Mouse (Mus musculus) heart, embryonic 16.5 days (tissue): ENCODE data around the gene Dnmt3l. TPM values are rescaled to one million over a fixed set of nuclear protein-coding genes. Genes with fewer than 3 reads are reported as not detected.

Experiments used
- ATAC-seq: fragments of 200-750 bp; cut with Nextera tagmentation; replicated peaks from 2 replicates; pipeline ENCODE4 v1.8.0; 2017; ENCODE audit warnings: moderate number of reproducible peaks; ENCODE audit not compliant: insufficient read depth, low FRiP score; ENCODE audit errors: extremely low read depth
- H3K27ac ChIP-seq: fragments of 300-500 bp; sonication (generic); 2 replicates; pipeline ENCODE4 v1.5.1; 2014; ENCODE audit warnings: mild to moderate bottlenecking, low read length, control low read depth, moderate library complexity
- H3K27me3 ChIP-seq: fragments of 300-500 bp; sonication (generic); 2 replicates; pipeline ENCODE4 v1.6.1; 2014; ENCODE audit warnings: low read length, mixed read lengths; ENCODE audit not compliant: control insufficient read depth, insufficient read depth
- H3K36me3 ChIP-seq: fragments of 300-500 bp; sonication (generic); 2 replicates; pipeline ENCODE4 v1.6.1; 2014; ENCODE audit not compliant: control insufficient read depth, insufficient read depth
- H3K4me1 ChIP-seq: fragments of 300-500 bp; sonication (generic); 2 replicates; pipeline ENCODE4 v1.6.1; 2014; ENCODE audit warnings: low read length, mixed read lengths; ENCODE audit not compliant: control insufficient read depth, insufficient read depth
- H3K4me2 ChIP-seq: fragments of 300-500 bp; sonication (generic); 2 replicates; pipeline ENCODE4 v1.6.1; 2014; ENCODE audit warnings: low read depth, mild to moderate bottlenecking, control low read depth, low read length
- H3K4me3 ChIP-seq: fragments of 300-500 bp; sonication (generic); 2 replicates; pipeline ENCODE4 v1.5.1; 2014; ENCODE audit warnings: mild to moderate bottlenecking, control low read depth, low read length
- H3K9ac ChIP-seq: fragments of 300-500 bp; sonication (generic); 2 replicates; pipeline ENCODE4 v1.6.1; 2014; ENCODE audit warnings: low read length, control low read depth
- H3K9me3 ChIP-seq: fragments of 300-500 bp; sonication (generic); replicated peaks from 2 replicates; pipeline ENCODE4 v1.6.1; 2016; ENCODE audit warnings: low read length; ENCODE audit not compliant: control insufficient read depth
- WGBS: fragments of 180-500 bp; shearing (Covaris S2); extraction: QIAGEN DNeasy Blood & Tissue Kit; methylation state at CpG from one replicate; pipeline ENCODE4 v1.1.7; 2014; 5-methylcytosine and 5-hydroxymethylcytosine counted together
- polyA plus RNA-seq: library from polyadenylated mRNA; unstranded; fragments of >200 nt; fragmentation: Nextera tagmentation; extraction: Ambion mirVana; gene quantifications from 2 replicates; pipeline ENCODE4 v1.2.1, GENCODE M21; 2015

Gene Dnmt3l
- polyA plus RNA-seq, 1 experiment from 2014 or later: 0.13 TPM

- Histone ChIP-seq H3K4me1 (no peaks in the 10 kb centered on the region), H3K9me3 (no peaks in the 10 kb centered on the region), H3K27me3 (peaks cover 2% of the 10 kb centered on the region; the same call in 1 of the 2 replicates), H3K9ac (no peak overlapping the region), H3K4me3 (no peak overlapping the region), H3K36me3 (no peaks in the 10 kb centered on the region), H3K27ac (no peak overlapping the region; the same call in 1 of the 2 replicates), H3K4me2 (no peak overlapping the region)
- ATAC-seq: no peak
- WGBS: 64% methylated on average over 10 of the region's 10 CpGs
Observed at GRCm38 (mm10) chr10:78086444-78087061, 44.8 kb downstream of the Dnmt3l start.

GRCm38 (mm10) chr10:78087101-78087511, 45.4 kb downstream of the Dnmt3l start:
- Histone ChIP-seq H3K27me3 (peaks cover 2% of the 10 kb centered on the region; the same call in 1 of the 2 replicates), H3K27ac (no peak overlapping the region), H3K4me2 (no peak overlapping the region), H3K9ac (no peak overlapping the region), H3K9me3 (no peaks in the 10 kb centered on the region), H3K4me1 (no peaks in the 10 kb centered on the region), H3K4me3 (no peak overlapping the region), H3K36me3 (no peaks in the 10 kb centered on the region)
- ATAC-seq: no peak
- 66% methylated on average over 6 of the region's 6 CpGs for WGBS

DNA sequence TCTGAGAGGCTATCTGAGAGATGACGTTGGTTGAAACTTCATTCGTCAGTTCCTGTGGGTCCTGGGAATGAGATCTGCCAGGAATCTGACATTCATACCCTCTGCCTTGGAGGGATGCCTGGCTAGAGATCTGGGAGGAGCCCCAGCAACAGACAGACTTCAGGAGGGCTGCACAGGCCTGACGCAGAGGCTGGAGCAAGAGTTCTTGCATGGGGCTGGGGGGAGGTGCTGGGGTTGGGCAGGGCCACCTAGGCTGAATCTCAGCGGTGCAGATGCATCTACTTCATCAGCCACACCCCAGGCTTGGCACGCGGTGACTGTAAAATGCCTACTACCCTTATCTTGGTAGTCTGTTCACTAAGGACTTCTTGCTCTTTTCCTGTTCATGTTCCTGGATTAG, 48.5 kb downstream of the Dnmt3l start:
- 21% methylated on average over 6 of the region's 6 CpGs for WGBS
- Histone ChIP-seq H3K36me3 (no peaks in the 10 kb centered on the region), H3K4me2 (no peak overlapping the region)

DNA sequence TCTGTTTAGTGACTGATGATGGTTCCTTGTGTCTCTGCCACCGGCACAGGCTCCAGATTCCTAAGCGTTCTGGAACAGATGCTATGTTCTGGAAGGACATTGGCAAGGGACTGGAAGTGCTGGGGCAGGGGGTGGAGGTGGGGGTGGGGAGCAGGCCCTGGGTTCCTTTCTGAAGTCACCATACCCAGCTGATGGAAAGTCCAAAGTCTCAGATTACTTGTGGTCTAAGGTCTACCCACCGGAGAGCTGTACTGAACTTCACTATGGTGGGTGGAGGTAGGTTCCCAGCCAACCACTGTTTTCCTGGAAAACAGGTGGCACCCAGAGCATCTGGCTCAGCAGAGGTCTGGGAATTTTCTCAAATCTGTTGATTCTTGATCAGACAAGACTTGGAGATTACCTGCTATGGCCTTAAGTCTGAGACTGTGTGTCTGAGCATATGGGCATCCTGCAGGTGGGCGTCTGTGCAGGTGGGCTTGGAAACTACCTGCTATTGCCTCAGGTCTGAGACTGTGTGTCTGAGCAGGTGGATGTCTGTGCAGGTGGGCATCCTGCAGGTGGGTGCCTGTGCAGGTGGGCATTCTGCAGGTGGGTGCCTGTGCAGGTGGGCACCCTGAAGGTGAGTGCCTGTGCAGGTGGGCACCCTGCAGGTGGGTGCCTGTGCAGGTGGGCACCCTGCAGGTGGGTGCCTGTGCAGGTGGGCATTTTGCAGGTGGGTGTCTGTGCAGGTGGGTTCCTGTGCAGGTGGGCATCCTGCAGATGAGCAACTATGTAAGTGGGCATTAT, 49.2 kb downstream of the Dnmt3l start:
- H3K4me2 ChIP-seq: no peak overlapping the region
- no peaks in the 10 kb centered on the region for H3K36me3 ChIP-seq
- H3K9me3 ChIP-seq: 0 out of 2 replicates have a peak, but pooled peaks cover 2% of the 10 kb centered on the region
- no peaks in the 10 kb centered on the region for H3K4me1 ChIP-seq
- H3K9ac ChIP-seq: no peak overlapping the region
- H3K27me3 ChIP-seq: peaks cover 2% of the 10 kb centered on the region; the same call in 1 of the 2 replicates
- H3K27ac ChIP-seq: no peak overlapping the region
- no peak for ATAC-seq
- H3K4me3 ChIP-seq: no peak overlapping the region
- WGBS: 72% methylated on average over 4 of the region's 4 CpGs

More for the DNA sequence above, 48.5 kb downstream of the Dnmt3l start:
- ATAC-seq: peak; percentile 59
- H3K27ac ChIP-seq: no peak overlapping the region
- H3K9me3 ChIP-seq: no peaks in the 10 kb centered on the region
- no peak overlapping the region for H3K9ac ChIP-seq
- H3K27me3 ChIP-seq: peaks cover 2% of the 10 kb centered on the region; the same call in 1 of the 2 replicates
- H3K4me1 ChIP-seq: no peaks in the 10 kb centered on the region
- no peak overlapping the region for H3K4me3 ChIP-seq

DNA sequence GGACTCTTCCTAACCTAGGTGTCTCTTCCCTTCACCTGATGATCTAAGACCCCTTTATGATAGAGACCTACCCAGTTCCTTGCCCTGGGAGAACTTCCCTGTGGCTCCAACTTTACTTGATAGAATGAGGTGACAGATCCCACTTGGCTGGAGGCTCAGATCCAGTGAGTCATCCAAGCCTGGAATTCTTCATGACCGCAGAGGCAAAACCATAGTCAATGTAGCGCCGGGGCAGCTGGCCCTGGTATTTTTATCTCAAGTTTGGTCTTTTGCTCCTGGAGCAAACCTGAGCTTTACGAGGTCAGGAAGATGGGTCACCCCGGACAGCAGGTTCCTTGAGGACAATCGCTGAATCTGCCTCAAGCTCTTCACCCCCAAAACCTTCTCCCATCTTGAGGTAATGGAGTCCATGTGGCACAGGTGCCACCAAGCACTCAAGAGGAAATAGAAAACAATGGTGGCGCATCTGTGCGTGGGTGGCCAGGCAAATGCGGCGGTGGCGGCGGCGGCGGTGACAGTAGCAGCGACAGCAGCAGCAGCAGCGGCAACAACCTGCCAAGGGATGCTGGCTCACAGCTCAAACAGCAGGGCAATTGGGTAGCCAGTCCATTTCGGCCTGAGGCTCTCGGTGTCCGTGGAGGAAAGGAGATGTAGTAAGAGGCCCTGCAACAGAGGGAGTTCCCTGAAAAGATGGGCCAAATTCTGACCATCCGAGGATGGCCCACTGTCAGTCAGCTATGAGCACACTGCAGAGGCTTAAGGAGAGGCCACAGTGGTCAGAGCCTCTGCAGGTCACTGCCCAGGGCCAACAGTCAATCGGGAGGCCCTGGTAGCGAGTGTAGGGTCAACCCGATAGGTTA, 50.3 kb downstream of the Dnmt3l start:
- H3K4me3 ChIP-seq: no peak overlapping the region
- H3K27ac ChIP-seq: no peak overlapping the region
- H3K9me3 ChIP-seq: 0 out of 2 replicates have a peak, but pooled peaks cover 2% of the 10 kb centered on the region
- peaks cover 2% of the 10 kb centered on the region; the same call in 1 of the 2 replicates for H3K27me3 ChIP-seq
- 76% methylated on average over 23 of the region's 23 CpGs for WGBS
- H3K36me3 ChIP-seq: no peaks in the 10 kb centered on the region
- no peak overlapping the region for H3K9ac ChIP-seq
- ATAC-seq: no peak
- no peak overlapping the region for H3K4me2 ChIP-seq
- no peaks in the 10 kb centered on the region for H3K4me1 ChIP-seq

- Histone ChIP-seq H3K9me3 (0 out of 2 replicates have a peak, but pooled peaks cover 2% of the 10 kb centered on the region), H3K4me2 (no peak overlapping the region), H3K4me1 (no peaks in the 10 kb centered on the region), H3K27ac (no peak overlapping the region), H3K4me3 (no peak overlapping the region), H3K27me3 (peaks cover 2% of the 10 kb centered on the region; the same call in 1 of the 2 replicates), H3K36me3 (no peaks in the 10 kb centered on the region), H3K9ac (no peak overlapping the region)
- 89% methylated on average over 13 of the region's 13 CpGs for WGBS
- no peak for ATAC-seq
Observed at GRCm38 (mm10) chr10:78092725-78093029, 50.9 kb downstream of the Dnmt3l start.

DNA sequence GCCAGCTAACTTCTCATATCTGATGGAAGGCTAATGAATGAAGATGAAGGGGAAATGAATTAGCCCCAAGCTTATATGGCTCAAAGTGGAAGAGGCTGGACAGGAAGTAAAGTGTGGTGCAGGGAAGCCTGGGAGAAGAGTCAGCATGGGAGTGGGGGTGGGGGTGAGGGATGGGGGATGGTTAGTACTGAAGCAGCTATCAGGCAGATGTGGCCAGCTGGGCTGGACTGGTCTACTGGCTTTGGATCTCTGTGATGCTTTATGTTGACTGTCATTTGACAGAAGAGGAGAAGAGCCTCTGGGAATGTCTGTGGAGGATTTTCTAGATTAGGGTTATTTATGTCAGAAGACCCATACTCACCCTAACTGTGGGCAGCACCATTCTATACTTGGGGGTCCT, 53.5 kb downstream of the Dnmt3l start:
- Histone ChIP-seq H3K9ac (no peak overlapping the region), H3K27ac (no peak overlapping the region), H3K4me2 (no peak overlapping the region), H3K36me3 (no peaks in the 10 kb centered on the region), H3K9me3 (0 out of 2 replicates have a peak, but pooled peaks cover 2% of the 10 kb centered on the region), H3K27me3 (peaks cover 2% of the 10 kb centered on the region; the same call in 1 of the 2 replicates), H3K4me3 (no peak overlapping the region), H3K4me1 (no peaks in the 10 kb centered on the region)
- ATAC-seq: no peak

GRCm38 (mm10) chr10:78095954-78096931, 54.5 kb downstream of the Dnmt3l start:
- Histone ChIP-seq H3K4me2 (no peak overlapping the region), H3K27ac (no peak overlapping the region), H3K36me3 (no peaks in the 10 kb centered on the region), H3K9ac (no peak overlapping the region), H3K9me3 (0 out of 2 replicates have a peak, but pooled peaks cover 2% of the 10 kb centered on the region), H3K4me1 (peaks cover 1% of the 10 kb centered on the region; the same call in 1 of the 2 replicates), H3K27me3 (peaks cover under 1% of the 10 kb centered on the region; the same call in 1 of the 2 replicates), H3K4me3 (no peak overlapping the region)
- ATAC-seq: no peak
- 76% methylated on average over 5 of the region's 5 CpGs for WGBS
